28 mouse cellular contexts compared by ENCODE assay signal in the genomic region with DNA sequence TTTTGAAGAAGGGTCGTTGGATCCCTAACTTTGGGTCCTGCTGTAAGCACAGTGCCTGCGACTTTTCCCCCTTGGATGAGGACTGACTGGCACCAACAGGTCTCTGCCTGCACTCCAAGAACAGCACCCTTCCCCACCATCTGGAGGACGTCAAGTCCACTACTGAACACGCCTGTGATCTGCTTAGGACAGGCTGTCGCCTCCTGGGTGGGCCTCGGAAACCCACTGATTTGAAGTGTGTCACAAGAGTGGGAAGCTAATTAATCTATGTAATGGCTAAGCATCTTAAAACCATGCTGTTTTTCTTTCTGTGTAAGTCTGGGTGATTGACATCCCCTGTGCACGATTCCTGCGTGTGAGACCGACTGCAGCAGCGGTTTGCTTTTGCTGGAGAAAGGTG. TPM values are rescaled to one million over a fixed set of nuclear protein-coding genes. Genes with fewer than 3 reads are reported as not detected.
DNase-seq lines count a peak whose midpoint lies in the region; ATAC-seq and TF ChIP-seq lines count a peak whose summit lies in the region.
"Had no signal": no experiment of that assay in that cellular context is flagged by ENCODE, and none has a peak within 500 bp of the region (broad histone marks: within the 10 kb centered on the region; RNA-seq: fewer than 3 reads in every experiment).

No protein-coding gene starts in this region.

- H3K4me3 ChIP-seq in hindbrain, postnatal 0 days (ENCODE audit: low read length): no peak overlapping the region
- no peak overlapping the region for H3K4me3 ChIP-seq in hindbrain, embryonic 13.5 days
- no peak overlapping the region for H3K4me3 ChIP-seq in midbrain, postnatal 0 days (ENCODE audit: low read depth, low read length)
- H3K4me3 ChIP-seq in midbrain, embryonic 14.5 days (replicated peaks; ENCODE audit: low read depth, low read length): no peak overlapping the region
- H3K4me3 ChIP-seq in olfactory bulb, adult 2 months (ENCODE audit: insufficient read depth, low read depth, low read length): peak overlapping the region; percentile 9; the same call in 1 of the 2 replicates
- H3K4me3 ChIP-seq: embryonic facial prominence, embryonic 12.5 days; forebrain, embryonic 15.5 days; heart, embryonic 15.5 days; left cerebral cortex, adult 2 months; liver, embryonic 12.5 days; megakaryocyte, embryonic 14.5 days; midbrain, embryonic 13.5 days; neural tube, embryonic 12.5 days had no signal

- H3K9me3 ChIP-seq in hindbrain, postnatal 0 days (ENCODE audit: low read length): no peaks in the 10 kb centered on the region
- no peaks in the 10 kb centered on the region for H3K9me3 ChIP-seq in hindbrain, embryonic 13.5 days
- H3K9me3 ChIP-seq in midbrain, postnatal 0 days (ENCODE audit: low read length): no peaks in the 10 kb centered on the region
- no peaks in the 10 kb centered on the region for H3K9me3 ChIP-seq in midbrain, embryonic 14.5 days (ENCODE audit: control insufficient read depth, low read length)
- H3K9me3 ChIP-seq: embryonic facial prominence, embryonic 12.5 days; forebrain, embryonic 15.5 days; heart, embryonic 15.5 days; liver, embryonic 12.5 days; megakaryocyte, embryonic 14.5 days; midbrain, embryonic 13.5 days; neural tube, embryonic 12.5 days had no signal

- TF ChIP-seq POLR2A in olfactory bulb, adult 2 months (IDR thresholded peaks at IDR 0.05; ENCODE audit: insufficient read depth, low read depth, low read length): no peak

- H3K27ac ChIP-seq in hindbrain, postnatal 0 days: no peak overlapping the region
- H3K27ac ChIP-seq in hindbrain, embryonic 13.5 days: no peak overlapping the region
- H3K27ac ChIP-seq in midbrain, postnatal 0 days (ENCODE audit: low read depth, low read length): no peak overlapping the region
- no peak overlapping the region for H3K27ac ChIP-seq in midbrain, embryonic 14.5 days (replicated peaks; ENCODE audit: low read depth, low read length)
- peak overlapping the region; percentile 66 for H3K27ac ChIP-seq in olfactory bulb, adult 2 months (ENCODE audit: insufficient read depth, low read depth, low read length)
- H3K27ac ChIP-seq: embryonic facial prominence, embryonic 12.5 days; forebrain, embryonic 15.5 days; heart, embryonic 15.5 days; left cerebral cortex, adult 2 months; liver, embryonic 12.5 days; midbrain, embryonic 13.5 days; neural tube, embryonic 12.5 days; stomach, postnatal 0 days had no signal

- WGBS in hindbrain, postnatal 0 days: 49% methylated on average over 10 of the region's 10 CpGs
- 62% methylated on average over 10 of the region's 10 CpGs for WGBS in hindbrain, embryonic 13.5 days
- WGBS in midbrain, postnatal 0 days: 60% methylated on average over 10 of the region's 10 CpGs
- WGBS in midbrain, embryonic 14.5 days: 60% methylated on average over 10 of the region's 10 CpGs
- WGBS in olfactory bulb, adult 2 months: 34% methylated on average over 10 of the region's 10 CpGs

- TF ChIP-seq CTCF in hindbrain, postnatal 0 days (IDR thresholded peaks at IDR 0.05; ENCODE audit: low read depth): no peak
- TF ChIP-seq CTCF in midbrain, postnatal 0 days (IDR thresholded peaks at IDR 0.05): no peak
- no peak for TF ChIP-seq CTCF in olfactory bulb, adult 2 months (IDR thresholded peaks at IDR 0.05; ENCODE audit: insufficient read depth, low read depth, low read length)

- no peaks in the 10 kb centered on the region for H3K27me3 ChIP-seq in hindbrain, postnatal 0 days (ENCODE audit: insufficient read depth, low read length)
- peaks cover 9% of the 10 kb centered on the region; the same call in 1 of the 2 replicates for H3K27me3 ChIP-seq in hindbrain, embryonic 13.5 days
- no peaks in the 10 kb centered on the region for H3K27me3 ChIP-seq in midbrain, postnatal 0 days (ENCODE audit: insufficient read depth, low read length)
- peaks cover 7% of the 10 kb centered on the region; the same call in 1 of the 2 replicates for H3K27me3 ChIP-seq in midbrain, embryonic 14.5 days (ENCODE audit: control insufficient read depth, insufficient read depth, low read length)
- H3K27me3 ChIP-seq: forebrain, embryonic 15.5 days; neural tube, embryonic 12.5 days had no signal

- no peaks in the 10 kb centered on the region for H3K36me3 ChIP-seq in hindbrain, postnatal 0 days (ENCODE audit: insufficient read depth, low read length)
- H3K36me3 ChIP-seq in hindbrain, embryonic 13.5 days: no peaks in the 10 kb centered on the region
- H3K36me3 ChIP-seq in midbrain, postnatal 0 days (ENCODE audit: insufficient read depth, low read length): no peaks in the 10 kb centered on the region
- no peaks in the 10 kb centered on the region for H3K36me3 ChIP-seq in midbrain, embryonic 14.5 days (ENCODE audit: control insufficient read depth, insufficient read depth, low read length)
- H3K36me3 ChIP-seq: embryonic facial prominence, embryonic 12.5 days; forebrain, embryonic 15.5 days; heart, embryonic 15.5 days; liver, embryonic 12.5 days; midbrain, embryonic 13.5 days; neural tube, embryonic 12.5 days had no signal

- no peaks in the 10 kb centered on the region for H3K4me1 ChIP-seq in hindbrain, postnatal 0 days (ENCODE audit: insufficient read depth, low read length)
- peaks cover 23% of the 10 kb centered on the region for H3K4me1 ChIP-seq in hindbrain, embryonic 13.5 days (replicated peaks)
- H3K4me1 ChIP-seq in midbrain, postnatal 0 days (ENCODE audit: insufficient read depth, low read length): no peaks in the 10 kb centered on the region
- no peaks in the 10 kb centered on the region for H3K4me1 ChIP-seq in midbrain, embryonic 14.5 days (ENCODE audit: control insufficient read depth, insufficient read depth, low read length)
- H3K4me1 ChIP-seq in olfactory bulb, adult 2 months (ENCODE audit: control insufficient read depth, insufficient read depth, low read length): peaks cover 21% of the 10 kb centered on the region
- H3K4me1 ChIP-seq: heart, embryonic 15.5 days; liver, embryonic 12.5 days; neural tube, embryonic 12.5 days had no signal

- H3K9ac ChIP-seq in hindbrain, postnatal 0 days (replicated peaks; ENCODE audit: low read length): no peak overlapping the region
- no peak overlapping the region for H3K9ac ChIP-seq in hindbrain, embryonic 13.5 days
- no peak overlapping the region for H3K9ac ChIP-seq in midbrain, postnatal 0 days (replicated peaks; ENCODE audit: low read length, poor library complexity, severe bottlenecking)
- no peak overlapping the region for H3K9ac ChIP-seq in midbrain, embryonic 14.5 days (replicated peaks; ENCODE audit: low read length)
- H3K9ac ChIP-seq: embryonic facial prominence, embryonic 12.5 days; forebrain, embryonic 15.5 days; heart, embryonic 15.5 days; liver, embryonic 12.5 days; liver, postnatal 0 days; midbrain, embryonic 13.5 days; neural tube, embryonic 12.5 days had no signal

- H3K4me2 ChIP-seq in hindbrain, postnatal 0 days (ENCODE audit: low read depth, low read length): no peak overlapping the region
- H3K4me2 ChIP-seq in hindbrain, embryonic 13.5 days: no peak overlapping the region
- H3K4me2 ChIP-seq in midbrain, postnatal 0 days (ENCODE audit: low read depth, low read length, poor library complexity, severe bottlenecking): no peak overlapping the region
- H3K4me2 ChIP-seq in midbrain, embryonic 14.5 days (ENCODE audit: low read length): no peak overlapping the region
- H3K4me2 ChIP-seq: embryonic facial prominence, embryonic 12.5 days; forebrain, embryonic 15.5 days; heart, embryonic 15.5 days; liver, embryonic 12.5 days; midbrain, embryonic 13.5 days; neural tube, embryonic 12.5 days had no signal

- peak; percentile 48; the same call in 1 of the 2 replicates for ATAC-seq in hindbrain, postnatal 0 days
- no peak for ATAC-seq in hindbrain, embryonic 13.5 days (ENCODE audit: low FRiP score)
- peak; percentile 38; the same call in 1 of the 2 replicates for ATAC-seq in midbrain, postnatal 0 days (ENCODE audit: low FRiP score)
- no peak for ATAC-seq in midbrain, embryonic 14.5 days (ENCODE audit: low FRiP score, low TSS enrichment)
- ATAC-seq: CD4-positive, CD25-positive, alpha-beta regulatory T cell, adult 4 months; forebrain, embryonic 15.5 days; intestine, embryonic 16.5 days; liver, embryonic 12.5 days; liver, postnatal 0 days; midbrain, embryonic 13.5 days had no signal

- peak; percentile 57 for DNase-seq in hindbrain, postnatal 0 days (ENCODE audit: low spot score)
- peak; percentile 53 for DNase-seq in midbrain, postnatal 0 days (ENCODE audit: low spot score)
- no peak for DNase-seq in midbrain, embryonic 14.5 days
- DNase-seq in right cerebral cortex, adult 2 months (ENCODE audit: low spot score in 2 of 2): no peak
- no peak for DNase-seq in lung, postnatal 14 days
- DNase-seq: adrenal gland, postnatal 25 days; cerebellum, adult 2 months; embryo, embryonic 11 days; gastrocnemius, postnatal 10 days; kidney, postnatal 14 days; liver, postnatal 0 days; lung, postnatal 4 days; right cerebral cortex, postnatal 4 days; thymus, postnatal 4 days had no signal

RNA-seq across cellular contexts. Expression of a gene that starts 13.4 kb away (rescaled TPM):
- 20.5 and 24.5 TPM in 2 replicates for total RNA-seq in hindbrain, postnatal 0 days (2014; rRNA removed)
- polyA plus RNA-seq in hindbrain, postnatal 0 days (2015; fragmentation: Nextera tagmentation; extraction: Ambion mirVana): 4.9 and 5.8 TPM in 2 replicates
- 3.5 and 4.5 TPM in 2 replicates for polyA plus RNA-seq in hindbrain, embryonic 13.5 days (2015; fragmentation: Nextera tagmentation; extraction: Ambion mirVana)
- total RNA-seq in midbrain, postnatal 0 days (2014; rRNA removed): 13.0 and 18.7 TPM in 2 replicates
- polyA plus RNA-seq in midbrain, postnatal 0 days (2015; fragmentation: Nextera tagmentation; extraction: Ambion mirVana): 3.1 TPM in 2 replicates
- polyA plus RNA-seq in midbrain, embryonic 14.5 days (2014; fragmentation: Nextera tagmentation; extraction: Ambion mirVana): 2.5 and 2.9 TPM in 2 replicates
- polyA plus RNA-seq in olfactory bulb, adult 2 months (2012; ENCODE audit: insufficient read depth, insufficient read length, low replicate concordance, missing spikeins): not detected in 2 replicates
- polyA plus RNA-seq: CD4-positive, CD25-positive, alpha-beta regulatory T cell, adult 4 months; thymus, postnatal 0 days had no signal

Comparison
In these comparisons a context has a peak if more than half of its experiments do, and no peak if none do; other contexts are left out.
1. ATAC-seq: peak in hindbrain, postnatal 0 days (single experiment) and midbrain, postnatal 0 days (single experiment); none in hindbrain, embryonic 13.5 days (single experiment) and midbrain, embryonic 14.5 days (single experiment).
2. DNase-seq: peak in hindbrain, postnatal 0 days (single experiment) and midbrain, postnatal 0 days (single experiment); none in midbrain, embryonic 14.5 days (single experiment), right cerebral cortex, adult 2 months (0 of 2) and lung, postnatal 14 days (single experiment).